Mouse (Mus musculus) lung, postnatal 10 days (tissue): Measurements from ENCODE around the gene Psma1.

Experiments
- DNase-seq: peaks from one replicate; pipeline ENCODE4 v3.0.0; 2021

Psma1 gene

DNA sequence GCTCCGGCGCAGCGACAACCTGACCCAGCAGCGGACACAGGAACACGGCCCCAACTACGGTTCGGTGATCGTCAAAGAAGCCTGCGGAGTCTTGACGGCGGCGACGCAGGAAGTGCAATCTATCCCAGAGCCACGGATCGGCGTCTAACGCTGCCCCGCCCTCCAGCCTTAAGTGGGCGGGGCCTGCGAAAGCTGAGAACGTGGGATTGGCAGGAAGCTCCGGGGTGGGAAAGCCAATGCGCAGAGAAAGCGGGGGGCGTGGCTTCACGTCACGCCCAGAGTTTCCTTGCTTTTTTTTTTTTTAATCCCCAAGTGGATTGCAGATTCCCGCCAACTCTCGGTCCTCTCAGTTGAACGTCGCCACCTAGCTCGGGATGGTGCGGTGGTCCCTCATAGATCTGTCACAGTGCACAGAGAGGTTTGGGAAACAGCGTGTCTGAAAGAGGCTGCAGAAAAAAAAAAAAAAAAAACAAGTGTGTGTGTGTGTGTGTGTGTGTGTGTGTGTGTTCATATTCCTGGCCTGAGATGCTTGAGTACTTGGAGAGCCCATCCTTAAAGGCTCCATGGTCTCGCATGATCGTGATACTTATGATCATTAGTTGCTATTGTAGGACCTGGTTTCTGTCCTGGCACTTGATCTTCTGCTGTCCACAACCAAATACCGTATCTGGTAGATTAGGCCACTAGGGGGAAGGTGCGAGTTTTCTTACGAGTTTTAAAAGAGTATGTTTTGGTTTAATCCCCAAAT, at the start of gene Psma1:
Gene Psma1, minus strand, starts transcription at position 114 of the 748 bp plus-strand sequence.
- DNase-seq: peak; percentile 97

DNA sequence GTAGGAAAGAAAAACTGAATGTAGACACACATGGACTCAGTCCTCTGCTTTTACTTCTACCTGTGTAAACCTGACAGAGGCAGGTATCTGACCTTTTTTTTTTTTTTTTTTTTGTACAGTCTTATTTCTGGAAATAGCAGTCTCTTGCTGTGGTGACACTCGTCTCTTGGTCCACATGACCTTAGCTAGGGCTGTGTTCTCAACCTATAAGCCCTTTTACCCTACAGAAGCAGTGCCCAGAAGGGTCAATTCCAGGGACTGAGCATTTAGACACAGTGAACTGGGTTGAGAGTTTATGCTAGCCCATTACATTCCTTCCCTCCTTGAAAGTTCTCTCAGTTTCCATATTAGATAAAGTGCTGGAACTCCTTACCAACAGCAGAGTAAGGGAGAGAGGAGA, 47.6 kb upstream of the Psma1 start:
- DNase-seq: no peak

DNA sequence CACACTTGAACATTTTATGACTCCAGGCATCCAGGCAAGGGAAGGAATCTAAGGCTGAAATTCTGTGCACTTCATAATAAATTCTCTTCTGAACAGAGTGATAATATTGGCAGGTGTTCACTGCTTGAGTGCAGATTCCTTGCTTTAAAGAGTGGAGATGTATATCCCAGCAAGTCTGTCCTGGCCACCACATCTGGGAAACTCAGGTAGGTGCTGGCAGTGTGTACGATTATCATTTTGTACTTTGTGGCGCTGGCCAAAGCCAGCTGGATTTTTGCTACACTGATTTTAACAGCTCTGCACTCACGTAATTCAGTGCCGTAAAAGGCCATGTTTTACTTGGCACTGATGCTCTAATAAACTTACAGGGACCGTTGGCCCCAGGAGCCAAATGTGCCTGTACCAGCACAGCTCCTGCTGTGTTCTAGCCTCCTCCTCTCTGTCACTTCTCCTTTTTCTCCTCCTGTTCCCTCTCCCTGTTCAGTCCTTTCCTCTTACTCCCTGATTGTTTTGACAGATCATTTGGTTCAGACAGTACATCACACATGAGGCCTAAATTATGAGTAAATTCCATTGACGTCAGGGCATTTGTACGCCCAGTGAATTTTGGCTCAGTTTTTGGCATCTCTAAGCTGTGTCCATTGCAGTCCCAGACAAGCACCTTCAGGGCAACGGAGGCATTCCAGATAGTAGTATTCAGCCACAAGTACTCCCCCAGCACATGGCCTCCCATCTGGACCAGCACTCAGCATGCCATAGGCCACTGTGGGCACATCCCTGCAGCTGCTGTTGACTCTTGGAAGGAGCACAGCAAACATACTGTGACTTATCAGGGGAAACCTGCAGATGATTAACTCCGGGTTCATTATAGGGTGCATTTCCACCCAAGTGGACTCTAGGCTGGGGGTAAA, 46.9 kb upstream of the Psma1 start:
- DNase-seq: peak; percentile 45

DNA sequence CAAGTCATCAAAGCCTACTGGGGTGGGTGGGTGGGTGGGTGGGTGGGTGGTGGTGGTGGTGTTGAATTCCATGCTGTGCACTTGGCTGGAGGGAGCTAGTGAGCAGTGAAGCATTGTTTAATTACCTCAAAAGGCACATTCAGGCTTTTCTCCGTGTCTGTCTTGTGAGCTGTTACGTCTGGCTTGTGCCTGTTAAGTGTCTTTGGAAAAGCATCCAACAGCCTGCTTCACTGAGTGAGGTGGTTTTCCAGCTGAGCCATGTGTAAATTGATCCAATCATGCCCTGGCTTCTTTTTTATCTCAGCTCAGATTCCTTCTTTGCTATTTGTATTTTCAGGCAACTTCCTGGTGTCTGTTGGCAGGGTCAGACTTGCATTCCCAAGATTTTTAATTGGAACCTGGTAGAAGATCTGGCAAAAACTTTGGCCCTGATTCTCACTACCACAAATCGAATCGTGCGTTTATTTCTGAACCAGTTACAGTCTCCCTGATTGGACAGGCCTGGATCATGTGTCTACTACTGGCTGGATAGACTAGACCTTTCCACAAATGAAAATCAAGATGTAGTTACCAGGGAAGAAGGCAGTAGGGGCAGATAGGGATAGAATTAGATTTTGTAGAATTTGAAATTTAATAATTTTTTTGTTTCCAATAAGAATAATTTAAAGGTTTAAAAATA, 45.9 kb upstream of the Psma1 start:
- no peak for DNase-seq

DNA sequence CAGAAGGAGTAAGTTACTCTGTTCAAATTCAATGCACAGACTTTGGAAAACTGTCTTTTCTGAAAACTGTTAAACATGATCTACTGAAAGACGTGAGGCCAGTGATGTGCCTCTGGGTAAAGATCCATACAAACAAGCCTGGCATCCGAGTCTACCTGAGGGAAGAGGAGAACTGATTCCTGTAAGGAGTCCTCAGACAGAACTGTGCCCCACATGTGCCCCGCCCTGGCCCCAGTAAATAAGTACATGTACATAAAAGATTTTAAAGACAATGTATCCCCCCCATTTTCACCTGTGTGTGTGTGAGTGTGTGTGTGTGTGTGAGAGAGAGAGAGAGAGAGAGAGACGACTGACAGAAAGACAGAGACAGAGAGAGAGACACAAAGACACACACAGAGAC, 42.0 kb upstream of the Psma1 start:
- DNase-seq: no peak

DNA sequence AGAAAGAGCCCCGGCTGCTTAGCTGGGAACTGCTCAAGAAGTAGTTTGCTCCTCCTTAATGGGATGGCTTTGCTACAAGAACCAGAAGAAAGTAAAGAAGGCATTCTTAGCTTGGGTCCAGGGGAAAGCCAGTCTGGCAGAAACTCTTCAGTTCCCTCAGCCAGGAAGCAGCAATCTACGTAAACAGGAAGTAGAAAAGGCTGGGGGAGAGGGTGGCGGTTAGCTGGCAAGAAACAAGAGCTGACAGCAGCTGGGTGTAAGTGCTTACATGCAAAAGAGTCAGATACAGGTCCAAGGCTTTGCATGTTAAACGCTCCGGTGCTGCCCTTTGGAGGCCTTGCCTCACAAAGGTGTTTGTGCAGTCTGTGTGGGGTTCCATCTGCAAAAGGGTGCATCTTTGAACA, 41.5 kb upstream of the Psma1 start:
- peak; percentile 86 for DNase-seq

DNA sequence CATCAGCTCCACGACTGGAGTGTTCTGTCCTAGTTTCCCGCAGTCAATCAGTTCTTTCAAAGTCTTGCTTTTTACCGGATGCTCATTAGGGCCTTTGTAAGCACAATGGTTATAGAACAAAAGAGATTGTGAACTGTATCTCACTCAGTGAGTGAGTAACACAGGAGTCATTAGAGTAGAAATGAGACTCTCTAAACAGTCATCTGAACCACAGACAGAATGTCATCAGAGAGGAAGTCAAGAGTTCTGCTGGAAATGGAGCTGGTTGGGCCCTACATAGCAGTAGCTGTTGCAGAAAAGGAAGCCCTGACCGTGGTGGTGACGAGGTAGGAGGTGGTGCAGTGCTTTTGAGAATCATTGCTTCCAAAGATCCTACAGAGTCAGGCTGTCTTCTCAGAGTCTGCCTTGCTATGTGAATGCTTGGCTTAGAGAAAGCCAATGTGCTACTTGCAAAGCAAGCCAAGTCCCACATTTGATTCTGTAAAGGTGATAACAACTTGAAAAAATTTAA, 40.5 kb upstream of the Psma1 start:
- peak; percentile 22 for DNase-seq

DNA sequence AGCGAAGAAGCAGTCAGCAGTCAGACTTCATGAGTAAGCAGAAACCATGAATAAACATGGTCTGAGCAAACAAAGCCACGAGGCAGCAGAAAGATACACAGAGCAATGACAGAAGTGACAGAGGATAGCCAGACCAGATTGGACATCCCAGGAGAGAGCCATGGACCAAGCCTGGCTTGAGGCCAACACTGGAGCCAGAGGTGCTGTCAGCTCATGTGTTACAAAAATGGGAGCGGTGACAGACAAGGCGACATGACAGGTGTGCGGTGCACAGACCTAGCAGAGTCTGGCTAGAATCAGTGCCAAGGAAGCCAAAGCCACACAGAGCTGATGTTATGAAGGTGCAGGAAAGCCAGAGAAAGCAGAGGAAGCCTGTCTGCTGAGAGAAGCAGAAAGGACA, 35.3 kb upstream of the Psma1 start:
- peak; percentile 51 for DNase-seq

DNA sequence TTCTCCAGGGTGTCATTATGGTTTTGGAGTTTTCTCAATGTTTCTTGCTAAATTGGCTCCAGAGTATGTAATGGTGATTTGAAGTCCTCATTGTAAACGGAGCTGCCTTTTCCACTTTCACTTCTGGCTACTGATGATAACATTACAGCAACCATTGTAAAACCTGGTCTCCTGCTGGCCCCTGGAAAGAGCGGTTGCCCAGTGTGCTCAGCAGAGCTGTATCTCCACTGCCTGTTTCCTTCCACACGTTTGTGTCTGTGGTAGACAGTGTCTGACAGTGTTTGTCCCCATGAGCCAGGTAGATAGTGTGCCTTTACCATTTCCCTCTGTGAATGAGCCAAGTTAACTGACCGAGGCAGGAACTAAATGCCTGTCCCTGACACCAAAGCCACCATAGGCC, 33.1 kb upstream of the Psma1 start:
- DNase-seq: no peak

DNA sequence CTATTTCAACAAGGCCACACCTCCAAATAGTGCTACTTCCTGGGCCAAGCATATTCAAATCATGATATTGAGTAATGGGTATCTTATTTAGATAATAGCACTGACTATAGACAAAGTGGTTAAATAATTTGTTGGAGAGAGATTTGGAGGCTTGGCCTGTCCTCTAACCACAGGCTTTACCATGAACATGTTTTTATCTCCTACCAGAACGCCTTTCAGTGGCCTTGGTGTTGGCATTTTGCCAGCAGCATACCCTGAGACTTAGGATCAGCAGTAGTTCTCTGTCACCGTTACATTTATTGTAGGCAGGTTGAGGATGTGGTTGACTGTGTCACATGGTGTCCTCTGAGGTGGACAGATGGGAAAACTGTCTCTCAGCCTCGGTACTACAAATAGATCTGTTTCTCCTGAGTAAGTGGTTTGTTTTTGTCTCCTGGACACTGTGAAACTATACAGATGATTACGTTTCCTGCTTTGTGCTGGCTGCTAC, 25.4 kb upstream of the Psma1 start:
- DNase-seq: no peak

DNA sequence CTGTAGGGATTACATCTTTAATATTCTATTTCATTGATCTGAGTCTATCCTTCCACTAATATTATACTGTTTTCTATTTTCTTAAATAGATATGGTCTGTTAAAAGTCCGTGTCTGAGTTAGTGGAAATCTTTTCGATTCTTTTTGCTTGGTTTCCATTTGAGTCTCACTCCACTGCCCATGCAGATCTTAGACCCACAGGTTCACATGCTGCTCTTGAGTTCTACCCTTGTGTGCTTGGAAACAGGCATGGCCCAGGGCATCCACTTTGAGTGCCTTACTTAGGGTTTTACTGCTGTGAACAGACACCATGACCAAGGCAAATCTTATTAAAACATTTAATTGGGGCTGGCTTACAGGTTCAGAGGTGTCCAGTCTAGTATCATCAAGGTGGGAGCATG, 24.9 kb upstream of the Psma1 start:
- no peak for DNase-seq

DNA sequence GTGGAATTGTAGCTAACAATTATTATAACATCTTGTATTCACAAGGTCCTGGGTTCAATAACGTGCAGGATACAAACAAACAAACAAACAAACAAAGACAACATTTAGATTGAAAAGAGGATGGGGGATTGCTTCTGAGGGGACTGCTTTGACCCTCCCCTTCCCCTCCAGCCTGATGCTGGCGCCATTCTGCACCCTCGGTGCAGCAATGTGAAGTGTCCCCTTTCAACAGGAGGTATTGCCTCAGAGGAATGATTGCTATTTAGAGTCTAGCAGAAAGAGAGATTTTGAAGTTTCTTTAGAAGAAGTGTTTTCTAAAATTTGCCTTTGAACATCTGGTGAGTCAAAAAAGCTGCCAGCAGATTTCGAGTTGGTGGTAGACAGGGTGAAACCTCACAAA, 23.3 kb upstream of the Psma1 start:
- no peak for DNase-seq

DNA sequence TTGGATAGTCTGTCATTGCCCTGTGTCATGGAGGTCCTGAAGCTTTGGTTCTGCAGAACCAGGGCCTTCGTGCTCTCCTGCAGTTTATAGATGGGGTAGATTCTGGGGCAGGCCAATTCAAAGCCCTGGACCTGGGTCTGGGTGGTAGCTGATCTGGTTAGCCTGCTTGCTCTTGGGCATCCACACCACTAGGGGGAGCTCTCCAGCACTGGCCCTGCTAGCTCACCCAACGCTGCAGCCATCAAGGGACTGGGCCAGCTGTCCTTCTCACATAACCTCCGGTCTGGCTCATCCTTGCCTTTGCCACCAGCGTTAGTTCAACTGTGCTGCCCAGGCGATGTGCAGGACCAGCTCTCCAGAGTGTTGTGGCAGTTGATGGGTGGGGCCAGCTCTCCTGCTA, 18.8 kb upstream of the Psma1 start:
- no peak for DNase-seq

DNA sequence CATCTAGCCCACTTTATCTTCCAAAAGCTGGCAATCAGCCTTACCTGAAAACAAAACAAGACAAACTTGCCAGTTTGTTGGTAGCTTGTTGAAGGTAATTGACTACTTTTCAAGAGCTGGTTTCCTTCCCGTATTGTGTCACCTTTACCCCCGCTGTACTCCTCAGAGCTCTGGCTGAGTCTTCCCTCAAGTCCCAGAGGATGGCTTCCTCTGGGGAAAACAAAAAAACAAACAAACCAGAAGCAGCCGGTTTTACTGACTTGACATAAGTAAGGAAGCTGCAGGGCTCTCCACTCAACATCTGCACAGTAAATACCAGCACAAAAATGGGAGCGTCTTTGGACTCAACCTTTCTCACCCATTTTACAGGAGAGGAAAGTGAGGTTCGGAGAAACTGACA, 18.0 kb upstream of the Psma1 start:
- no peak for DNase-seq

DNA sequence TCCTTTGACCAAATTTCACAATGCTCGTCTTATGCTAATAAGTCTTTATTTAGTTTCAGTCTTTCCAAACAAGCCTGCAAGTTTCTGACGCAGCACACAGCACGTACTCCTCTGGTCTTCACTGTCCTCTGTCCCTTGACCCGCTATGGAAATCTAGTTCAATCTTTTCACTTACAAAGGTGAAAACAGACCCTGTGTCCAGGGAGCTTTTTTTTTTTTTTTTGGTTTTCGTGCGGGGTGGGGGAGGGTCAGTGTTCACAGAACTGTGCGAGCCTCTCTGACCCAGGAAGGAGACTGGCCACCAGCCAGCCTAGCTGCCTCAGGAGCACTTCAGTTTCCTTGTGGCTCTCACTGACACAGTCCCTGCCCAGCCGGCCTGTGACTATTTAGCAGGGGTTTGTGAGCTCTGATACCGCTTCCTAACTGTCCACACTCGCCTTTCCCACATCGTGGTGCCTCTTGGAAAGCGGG, 16.6 kb upstream of the Psma1 start:
- DNase-seq: peak; percentile 90

DNA sequence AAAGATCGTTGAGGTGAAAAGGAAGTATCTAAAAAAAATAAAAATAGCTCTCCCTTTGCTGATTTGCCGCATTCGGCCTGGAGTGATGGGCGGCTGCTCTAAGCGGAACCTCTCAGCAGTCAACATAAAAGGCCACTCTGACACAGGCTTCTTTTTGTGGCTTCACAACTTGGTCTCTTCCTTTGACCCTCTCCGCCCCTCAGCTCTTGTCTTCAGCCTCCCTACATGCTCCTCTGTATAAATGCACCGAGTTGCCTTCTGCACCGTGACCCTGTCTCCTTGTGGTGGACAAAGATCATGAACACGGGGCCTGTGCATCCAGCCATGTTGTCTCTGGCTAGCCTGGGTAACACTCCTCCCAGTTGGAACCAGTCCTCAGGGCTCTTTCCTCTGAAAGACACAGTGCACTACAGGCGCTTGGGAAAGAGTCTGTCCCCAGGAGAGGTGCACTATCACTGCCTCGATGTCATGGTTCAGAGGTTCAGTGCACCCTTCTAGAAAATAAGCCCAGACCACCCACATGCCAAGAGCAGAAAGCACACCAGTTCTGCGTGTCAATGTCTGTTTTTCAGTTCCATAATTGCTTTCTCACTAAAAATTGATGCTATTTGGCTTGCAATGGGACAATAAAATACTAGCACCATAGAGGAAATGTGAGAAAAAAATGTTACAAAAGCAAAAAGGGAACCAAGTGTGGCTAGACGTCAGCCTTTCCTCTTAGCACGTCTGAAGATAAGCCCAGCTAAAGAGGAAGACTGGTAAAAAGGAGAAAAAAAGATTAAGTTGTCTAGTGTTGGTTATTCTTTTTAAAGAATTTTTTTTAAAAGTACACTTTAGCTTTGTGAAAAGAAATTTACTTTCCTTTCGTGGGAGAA, 15.8 kb upstream of the Psma1 start:
- peak; percentile 25 for DNase-seq

DNA sequence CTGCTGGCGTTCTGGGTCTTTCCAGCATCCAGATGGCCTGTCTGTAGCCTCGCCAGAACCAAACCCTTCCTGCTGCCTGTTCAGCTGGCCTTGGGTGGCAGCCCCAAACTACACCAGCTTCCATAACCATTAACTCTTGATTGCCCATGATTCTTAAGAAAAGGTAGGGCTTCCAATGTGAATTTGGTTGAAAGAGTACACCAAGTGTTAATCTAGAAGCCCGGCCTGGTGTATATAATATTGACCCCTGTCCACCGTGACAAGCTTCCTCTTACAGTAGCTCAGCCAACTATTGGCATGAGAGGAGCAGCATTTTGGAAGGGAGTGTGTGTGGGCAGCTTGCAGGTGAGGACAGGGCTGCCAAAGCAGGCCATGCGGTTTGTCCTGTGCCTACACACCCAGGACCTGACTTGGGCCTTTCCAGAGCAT, 14.2 kb upstream of the Psma1 start:
- DNase-seq: no peak

DNA sequence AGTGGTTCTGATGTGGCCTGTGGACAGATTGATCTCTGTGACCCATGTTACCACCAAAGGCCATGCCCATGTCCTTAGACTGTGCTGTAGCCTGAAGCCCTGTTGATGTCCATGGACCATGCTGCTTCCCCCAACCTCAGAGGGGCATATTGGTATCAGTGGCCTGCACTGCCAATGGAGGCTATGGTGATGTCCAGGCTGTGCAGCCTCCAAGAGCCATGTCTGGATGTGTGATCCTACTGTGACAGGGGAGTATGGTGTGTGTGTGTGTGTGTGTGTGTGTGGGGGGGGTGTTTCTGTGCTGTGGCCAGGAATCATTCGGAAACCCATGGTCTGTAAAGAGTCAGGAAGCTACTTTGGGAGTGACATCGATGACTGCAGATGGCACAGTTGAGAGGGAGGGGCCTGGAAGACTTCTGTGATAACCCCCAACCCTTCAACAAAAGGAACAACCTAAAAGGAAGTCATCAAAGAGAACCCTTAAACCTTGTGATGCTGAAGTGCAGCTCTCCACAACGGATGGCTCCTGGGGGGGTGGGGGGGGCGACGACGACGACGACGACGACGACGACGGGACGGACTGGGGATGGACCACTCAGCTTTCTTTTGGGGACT, 8.5 kb upstream of the Psma1 start:
- no peak for DNase-seq

DNA sequence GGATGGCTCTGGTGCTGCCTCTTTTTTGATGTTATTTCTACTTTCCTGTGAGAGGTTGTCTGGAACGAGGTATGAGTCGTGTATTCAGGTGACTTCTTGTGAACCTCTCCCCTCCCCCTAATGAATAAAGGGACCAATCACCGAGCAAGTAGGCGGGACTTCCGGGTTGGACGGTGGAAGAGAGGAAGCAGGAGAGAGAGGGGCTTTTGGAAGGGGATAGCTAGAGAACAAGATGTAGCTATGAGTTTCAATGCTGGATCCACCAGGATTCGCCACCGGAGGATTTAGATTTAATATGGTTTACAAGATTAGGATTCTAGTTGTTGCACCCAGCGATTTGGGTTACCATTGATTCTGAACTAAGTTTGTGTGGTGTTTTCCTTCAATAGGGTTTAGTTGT, 7.1 kb upstream of the Psma1 start:
- no peak for DNase-seq

DNA sequence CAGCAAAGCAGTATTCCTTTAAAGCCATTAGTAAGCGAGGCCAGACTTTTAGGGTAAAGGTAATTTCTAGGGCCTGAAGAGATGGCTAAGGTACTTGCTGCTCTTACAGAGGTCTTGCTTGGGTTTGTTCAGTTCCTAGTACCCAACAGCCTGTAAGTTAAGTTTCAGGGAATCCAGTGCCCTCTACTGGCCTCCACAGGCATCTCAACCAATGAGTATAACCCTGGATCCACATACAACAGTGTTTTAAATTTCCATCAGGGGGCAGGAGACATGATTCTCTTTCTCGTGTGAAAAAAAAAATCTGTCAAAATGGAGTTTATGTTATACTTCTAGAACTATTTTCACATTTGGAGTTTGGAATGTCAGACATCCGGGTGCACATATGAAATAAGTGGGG, 5.8 kb upstream of the Psma1 start:
- peak; percentile 73 for DNase-seq

DNA sequence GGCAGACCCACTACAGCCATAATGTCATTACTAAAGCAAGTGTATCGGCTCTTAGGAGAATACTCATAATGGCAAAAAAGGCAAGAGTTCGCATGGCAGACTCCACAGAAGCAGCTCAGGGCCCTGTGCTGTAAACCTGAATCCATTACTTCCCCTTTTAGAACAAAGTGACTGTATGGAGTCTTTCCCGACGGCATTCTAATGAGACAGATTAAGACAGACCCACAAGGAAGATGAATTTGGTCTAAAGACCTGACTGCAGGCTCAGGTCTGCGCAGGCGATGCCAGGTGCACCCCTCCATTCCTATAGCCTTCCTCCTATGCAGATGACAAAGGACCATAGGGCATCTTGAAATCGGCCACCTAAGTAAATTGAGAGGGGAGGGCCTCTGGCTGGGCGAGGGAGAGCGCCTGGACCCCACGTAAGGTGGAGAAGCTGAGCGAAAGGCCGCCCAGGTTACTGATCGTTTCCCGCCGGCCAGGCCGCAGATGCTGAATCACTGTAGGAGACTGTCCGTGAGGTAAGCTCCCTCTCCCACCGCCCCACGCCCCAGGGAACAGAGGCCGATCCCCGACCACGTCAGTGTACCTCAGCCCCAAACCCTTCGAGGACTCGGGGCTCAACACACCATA, 430 bp downstream of the Psma1 start:
- no peak for DNase-seq
